Mouse (Mus musculus) urinary bladder, postnatal 25 days (tissue): Measurements from ENCODE around the gene Calcrl.
"Not testable (repeated sequence)": the region's sequence is repeated elsewhere in the genome, so short reads cannot be mapped to it uniquely, and the experiment has no call there.

Experiments
- DNase-seq: peaks from one replicate; pipeline ENCODE4 v3.0.0; 2022; ENCODE audit warnings: low spot score

The Calcrl gene

DNA sequence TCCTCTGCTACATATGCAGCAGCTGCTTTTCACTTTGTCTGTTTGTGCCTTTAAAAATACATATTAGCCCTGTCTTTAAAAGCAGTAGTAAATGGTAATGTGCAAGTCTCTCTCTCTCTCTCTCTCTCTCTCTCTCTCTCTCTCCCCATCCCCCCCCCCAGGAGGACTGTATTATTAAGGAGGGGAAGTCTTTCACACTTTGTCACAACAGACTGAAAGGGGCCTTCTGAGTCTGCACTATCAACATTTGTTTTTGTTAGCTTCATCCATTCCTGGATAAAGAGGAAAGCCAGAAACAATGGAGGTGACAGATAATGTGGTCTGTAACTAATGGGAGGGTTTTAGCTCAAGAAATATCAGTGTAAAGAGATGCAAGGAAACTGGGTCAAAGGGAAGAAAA is 36.1 kb downstream of the Calcrl start:
- no peak for DNase-seq

DNA sequence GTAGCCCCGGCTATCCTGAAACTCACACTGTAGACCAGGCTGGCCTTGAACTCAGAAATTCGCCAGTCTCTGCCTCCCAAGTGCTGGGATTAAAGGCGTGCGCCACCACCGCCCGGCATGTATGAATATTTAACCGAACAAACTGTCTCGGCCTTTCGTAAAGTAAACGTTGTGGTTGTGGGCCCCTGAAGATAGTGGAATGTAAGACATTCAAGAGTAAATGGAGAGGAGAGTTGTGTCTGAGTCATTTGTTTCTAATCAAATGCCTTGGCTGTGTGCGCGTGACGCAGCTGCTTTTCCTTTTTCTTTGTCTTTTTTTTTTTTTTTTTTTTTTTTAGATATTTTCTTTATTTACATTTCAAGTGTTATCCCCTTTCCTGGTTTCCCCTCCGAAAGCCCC is 36.7 kb downstream of the Calcrl start:
- DNase-seq = not testable (repeated sequence)

DNA sequence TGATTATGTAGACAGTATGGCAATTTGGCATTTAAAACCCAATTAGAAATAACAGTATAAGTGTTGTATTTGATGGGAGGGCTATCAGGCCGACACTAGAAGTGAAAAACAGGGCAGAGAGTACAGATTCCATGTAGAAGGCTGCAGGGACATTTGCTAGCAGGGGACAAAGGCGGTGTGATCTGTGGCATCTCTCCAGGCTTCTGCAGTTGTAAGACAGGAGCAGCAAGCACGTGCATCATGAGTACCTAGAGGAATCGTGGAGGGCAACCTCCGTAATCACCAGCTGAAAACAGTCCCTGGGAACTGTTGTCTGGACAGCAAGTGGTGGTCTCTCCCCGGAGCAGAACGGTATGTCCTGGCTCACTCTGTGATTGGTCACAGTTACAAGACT is 37.2 kb downstream of the Calcrl start:
- no peak for DNase-seq

DNA sequence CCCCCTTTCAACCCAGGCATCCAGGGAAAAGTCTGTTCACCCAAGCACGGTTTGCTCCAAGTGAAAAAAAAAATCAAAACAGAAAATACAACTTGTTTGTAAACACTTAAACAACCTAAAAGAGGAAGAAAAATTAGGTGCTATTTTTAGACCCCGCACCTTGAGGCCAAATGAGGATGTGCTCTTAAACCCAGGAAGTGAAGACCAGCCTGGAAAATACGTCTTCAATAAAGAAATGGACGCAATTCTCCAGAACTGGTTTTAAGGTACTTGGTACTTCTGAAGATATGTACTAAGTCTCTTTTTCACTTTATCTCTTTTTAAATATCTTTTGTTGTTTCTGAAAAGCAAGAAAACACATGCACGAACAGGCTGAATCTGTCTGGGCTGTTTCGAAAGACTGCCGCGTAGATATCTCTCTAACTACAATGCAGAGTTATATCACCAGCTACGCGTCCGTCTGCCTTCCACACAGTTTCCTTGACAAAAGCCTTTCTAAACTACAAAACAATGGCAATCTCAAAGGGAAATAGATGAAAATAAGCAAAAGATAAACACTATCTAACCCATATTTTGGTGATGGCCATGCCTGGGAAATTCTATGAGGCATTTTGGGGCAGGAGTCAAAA is 37.7 kb downstream of the Calcrl start:
- DNase-seq = no peak

DNA sequence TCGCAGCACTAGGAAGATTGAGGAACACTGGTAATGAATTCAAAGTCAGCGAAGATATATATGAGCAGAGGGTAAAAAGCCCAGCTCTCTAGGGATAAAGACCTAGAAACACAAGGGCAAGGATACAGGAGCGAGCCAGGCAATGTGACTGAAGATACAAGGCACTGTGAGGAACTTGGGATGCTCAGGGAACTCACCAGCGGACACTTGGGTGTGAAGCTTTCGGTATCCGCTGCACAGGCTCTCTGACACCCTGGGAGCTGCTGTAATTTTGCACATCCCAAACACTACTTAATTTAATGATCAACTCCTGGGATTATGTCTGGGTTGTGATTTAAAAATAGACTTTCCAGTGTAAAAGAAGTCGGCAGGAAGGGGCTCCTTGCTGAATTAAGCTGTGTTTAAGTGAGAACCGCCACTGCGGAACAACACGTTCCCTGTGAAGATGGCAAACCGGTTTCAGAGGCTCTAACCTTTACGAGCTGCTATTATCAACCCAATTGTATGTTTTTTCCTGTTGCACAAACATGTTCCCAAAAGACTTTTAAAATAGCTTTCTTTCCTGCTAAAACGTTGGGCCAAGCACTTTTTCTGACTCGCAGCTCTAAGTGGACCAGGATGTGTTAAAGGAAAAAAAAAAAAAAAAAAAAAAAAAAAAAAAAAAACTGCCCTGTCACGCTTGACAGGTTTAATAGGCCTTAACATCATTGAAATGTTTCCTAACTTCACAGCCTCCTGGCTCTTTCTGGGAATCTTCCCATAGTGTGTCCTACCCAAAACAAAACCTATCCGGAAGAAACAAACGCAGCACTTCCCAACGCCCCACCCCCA is 38.4 kb downstream of the Calcrl start:
- no peak for DNase-seq

DNA sequence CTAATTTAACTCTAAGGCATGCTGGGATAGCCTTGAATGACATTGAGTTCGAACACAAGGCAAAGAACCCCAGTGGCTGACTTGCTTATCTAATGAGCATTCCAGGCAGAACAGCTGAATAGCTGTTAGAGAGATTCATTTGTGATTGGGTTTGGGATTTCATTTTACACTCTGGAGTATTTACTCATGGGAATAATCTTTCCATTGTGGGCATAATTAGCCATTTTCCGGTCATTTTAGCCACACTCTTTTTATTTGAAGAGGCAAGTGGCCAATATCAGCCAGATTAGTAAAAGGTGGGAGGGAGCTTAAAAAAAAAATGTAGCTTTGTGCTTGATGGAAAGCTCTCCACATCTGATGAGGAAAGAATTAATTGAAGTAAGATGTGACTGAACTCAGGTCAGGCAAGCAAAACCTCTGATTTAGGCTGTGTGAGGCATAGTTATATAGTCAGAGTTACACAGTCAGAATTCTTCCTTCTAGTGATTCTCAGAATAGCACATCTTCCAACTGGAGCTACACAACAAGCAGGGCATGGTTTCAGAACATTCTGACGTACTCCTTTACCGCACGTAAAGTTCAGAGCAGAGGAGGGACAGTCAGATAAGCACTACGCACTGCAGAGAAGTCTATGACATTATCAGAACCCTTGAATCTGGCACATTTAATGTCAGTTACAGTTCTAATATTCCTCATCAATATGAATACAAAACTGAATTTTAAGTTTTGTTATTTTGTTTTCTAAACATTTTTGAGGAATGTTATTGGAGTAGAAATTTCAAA is 40.1 kb downstream of the Calcrl start:
- DNase-seq = no peak

DNA sequence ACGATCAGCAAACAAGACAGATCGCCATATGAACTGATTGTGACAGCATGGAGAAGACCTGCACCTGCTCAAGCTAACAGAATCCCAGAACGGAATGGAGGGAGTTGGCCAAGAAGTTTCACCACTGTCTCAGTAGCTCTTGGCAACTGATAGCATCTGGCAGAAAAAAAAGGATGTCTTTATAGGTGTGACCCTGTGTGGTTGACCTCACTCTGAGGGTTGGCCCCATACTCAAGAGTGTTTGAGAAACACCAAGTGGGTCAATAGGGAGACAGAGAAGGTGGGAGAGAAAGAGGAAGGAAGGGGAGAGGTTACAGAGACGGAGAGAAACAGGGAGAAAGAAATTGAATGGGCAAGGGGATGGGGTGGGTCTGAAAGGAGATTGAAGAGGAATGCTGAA is 41.4 kb downstream of the Calcrl start:
- no peak for DNase-seq

DNA sequence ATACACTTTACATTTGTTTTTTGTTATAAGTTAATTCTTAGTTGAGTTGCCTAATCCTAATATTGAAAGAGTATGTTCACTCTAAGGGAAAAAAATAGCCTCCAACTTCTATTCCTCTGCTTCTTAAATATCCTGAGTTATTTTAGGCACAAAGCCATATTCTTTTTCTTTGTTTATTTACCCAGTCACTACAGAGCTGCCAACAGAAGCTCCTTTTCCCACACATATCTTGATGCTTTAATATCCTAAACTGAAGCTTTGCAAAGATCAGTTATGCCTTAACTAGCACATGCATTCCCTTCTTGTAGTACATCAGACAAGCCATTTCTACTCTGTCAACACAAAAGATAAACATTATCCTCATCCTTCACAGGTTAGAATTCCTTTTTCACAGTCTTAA is 42.7 kb downstream of the Calcrl start:
- no peak for DNase-seq

DNA sequence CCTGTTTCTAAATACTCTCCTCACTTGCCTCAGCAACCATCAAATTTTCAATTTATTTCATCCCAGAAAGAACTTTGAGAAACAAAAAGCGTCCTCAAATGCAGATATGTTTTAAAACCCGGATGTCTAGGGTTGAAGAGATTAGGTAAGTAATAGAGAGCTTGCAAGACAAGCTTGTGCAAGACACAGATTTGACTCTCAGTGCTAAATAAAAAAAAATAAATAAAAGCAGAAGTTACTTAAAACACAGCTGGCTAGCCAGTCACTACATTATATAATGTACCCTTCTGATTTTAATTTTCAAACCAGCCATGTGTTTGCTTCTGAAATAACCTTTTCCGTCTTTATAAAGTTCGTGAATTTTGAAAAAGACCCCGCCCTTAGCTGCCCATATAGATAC is 43.2 kb downstream of the Calcrl start:
- no peak for DNase-seq

DNA sequence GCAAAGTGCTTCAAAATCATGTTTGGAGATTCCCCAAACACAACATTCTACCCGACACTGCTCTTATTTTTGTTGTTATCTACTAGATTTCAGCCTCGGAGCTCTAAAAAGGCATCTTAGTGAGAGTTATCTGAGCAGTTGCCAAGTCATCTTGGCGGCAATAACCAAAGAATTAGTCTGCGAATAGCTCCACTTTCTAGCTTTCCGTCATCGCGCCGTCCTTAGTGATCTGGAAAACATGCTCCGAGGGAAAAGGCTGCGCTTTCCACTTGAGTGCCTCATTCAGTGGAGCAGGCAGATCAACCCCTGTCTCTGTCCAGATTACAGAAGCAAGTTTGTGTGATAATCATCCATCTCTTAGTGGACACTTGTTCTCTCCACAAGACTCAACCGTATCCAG is 44.4 kb downstream of the Calcrl start:
- no peak for DNase-seq

DNA sequence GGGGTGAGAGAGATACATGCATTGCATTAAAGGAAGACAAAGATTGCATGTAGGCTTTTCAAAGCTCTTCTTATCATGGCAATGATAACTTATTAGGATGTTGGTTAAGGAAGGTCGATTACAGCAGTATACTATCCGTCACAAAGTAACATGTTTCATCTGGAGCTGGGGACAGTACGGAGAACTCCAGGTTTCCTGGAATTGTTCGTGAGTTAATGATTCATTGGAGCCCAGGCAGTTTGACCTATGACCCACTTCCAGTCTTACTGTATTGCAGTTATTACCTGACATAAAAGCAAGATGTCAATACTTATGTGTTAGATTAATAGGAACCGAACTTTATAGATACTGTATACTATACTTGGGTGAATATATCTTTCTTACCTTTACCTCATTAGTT is 46.5 kb downstream of the Calcrl start:
- DNase-seq = no peak

DNA sequence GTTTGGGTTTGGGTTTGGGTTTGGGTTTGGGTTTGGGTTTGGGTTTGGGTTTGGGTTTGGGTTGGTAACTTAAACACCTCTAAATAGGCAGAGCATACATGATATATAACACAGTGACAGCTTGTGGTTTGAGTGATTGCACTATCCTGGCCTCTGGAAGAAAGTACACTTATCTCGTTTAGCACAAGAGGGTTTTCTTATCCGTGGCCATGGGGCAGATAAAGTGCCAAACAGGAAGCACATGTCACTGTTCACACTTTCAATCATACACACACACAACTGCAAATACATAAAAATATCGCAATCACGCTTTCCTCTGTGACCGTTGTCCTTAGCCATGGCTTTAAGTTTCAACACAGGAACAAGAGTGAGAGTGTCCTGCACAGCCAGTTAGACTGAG is 56.0 kb downstream of the Calcrl start:
- no peak for DNase-seq

DNA sequence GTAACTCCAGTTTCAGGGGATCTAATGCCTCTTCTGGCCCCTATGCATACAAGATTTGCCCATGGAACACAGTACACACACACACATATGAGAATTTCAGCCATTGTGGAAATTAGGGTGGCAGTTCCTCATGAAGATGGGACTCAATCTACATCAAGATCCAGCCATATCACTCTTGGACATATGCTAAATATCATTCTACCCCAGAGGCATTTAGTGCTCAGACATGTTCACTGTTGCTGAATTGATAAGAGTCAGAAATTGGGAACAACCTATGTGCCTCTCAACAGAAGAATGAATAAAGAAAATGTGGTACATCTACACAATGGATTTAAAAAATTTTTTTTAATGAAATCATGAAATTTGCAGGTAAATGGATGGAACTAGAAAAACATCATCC is 58.5 kb downstream of the Calcrl start:
- DNase-seq = no peak

DNA sequence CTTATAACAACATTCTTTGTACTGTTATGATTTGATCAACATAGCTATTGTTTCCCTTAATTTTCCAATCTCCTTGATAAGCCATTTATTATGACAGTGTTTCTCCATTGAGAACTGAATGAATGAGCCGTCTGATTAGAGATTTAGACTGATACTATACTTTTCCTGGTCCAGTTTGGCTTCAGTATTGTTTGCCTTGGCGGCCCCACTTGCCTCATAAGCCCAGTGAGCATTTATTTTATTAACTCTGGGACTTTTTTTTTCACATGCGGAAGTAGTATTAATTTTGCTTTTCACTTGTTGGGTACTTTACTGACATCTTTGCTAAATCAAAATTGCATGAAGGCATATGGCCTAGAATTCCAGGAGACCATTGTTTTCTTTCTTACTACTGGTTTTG is 59.9 kb downstream of the Calcrl start:
- DNase-seq = no peak

DNA sequence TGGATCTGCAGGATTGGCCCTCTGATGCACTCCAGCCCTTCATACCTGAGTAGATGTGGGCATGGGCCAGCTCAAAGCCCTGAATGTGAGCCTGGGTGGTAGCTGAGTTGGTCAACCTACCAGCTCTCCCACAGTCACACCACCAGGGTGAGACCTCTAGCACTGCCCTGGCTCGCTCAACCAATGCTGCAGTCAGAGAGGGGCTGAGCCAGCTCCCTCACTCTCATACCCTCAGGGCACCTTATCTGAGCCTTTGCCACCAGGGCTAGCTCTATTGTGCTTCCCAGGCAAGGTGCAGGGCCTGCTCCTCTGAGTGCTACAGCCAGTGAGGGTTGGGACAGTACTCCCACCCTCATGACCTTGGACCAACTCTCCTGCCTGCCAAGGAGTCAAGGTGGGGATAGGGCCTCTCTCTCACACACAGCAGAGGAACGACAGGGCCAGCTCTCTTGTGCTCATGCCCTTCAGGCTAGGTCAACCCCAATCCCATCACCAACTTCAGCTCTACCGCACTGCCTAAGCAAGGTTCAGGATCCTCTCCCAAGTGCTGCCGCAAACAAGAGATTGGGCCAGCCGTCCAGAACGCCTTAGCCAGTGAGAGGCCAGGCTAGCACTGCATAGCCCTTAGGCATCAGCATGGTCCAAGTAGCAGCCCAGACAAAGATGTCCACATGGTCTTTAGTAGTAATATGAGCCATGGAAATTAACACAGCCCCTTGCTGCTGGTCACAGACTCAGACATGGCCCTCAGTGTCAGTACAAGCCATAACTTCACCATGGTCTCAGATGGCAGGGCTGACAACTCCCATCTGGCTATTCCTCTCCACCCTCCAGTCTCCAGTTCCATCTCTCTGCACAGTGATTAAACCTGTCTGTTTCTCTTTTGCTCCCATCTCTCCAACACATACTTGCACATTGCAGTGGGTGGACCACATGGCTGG is 62.2 kb downstream of the Calcrl start:
- no peak for DNase-seq

DNA sequence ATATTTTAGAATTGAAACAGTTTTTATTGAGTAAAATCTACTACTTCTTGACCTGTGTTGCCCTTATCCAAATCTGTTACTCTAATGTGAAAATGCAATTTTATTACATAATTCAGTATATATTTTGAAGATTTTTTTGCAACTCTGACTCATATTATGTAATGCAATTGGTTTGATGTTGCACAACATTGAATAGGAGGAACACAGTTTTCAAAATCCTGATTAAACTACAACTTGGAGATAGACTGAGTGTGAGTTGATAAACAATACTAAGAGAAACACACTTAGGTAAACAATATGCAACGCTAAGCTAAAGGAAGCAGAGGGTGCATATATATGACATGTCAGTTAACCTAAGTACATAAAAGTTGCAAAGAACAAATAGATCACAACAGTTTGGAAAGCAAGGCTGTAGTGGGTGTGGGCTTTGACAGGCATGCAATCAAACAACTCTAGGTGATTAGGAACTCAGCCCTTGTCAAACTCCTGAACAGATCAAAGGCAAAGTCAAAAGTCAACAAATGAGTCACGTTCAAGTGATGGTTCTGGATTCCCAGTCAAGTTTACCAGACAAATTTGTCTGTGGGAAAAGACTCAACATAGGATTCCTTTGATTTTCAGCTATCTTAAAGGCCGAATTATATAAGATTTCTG is 66.4 kb downstream of the Calcrl start:
- no peak for DNase-seq

DNA sequence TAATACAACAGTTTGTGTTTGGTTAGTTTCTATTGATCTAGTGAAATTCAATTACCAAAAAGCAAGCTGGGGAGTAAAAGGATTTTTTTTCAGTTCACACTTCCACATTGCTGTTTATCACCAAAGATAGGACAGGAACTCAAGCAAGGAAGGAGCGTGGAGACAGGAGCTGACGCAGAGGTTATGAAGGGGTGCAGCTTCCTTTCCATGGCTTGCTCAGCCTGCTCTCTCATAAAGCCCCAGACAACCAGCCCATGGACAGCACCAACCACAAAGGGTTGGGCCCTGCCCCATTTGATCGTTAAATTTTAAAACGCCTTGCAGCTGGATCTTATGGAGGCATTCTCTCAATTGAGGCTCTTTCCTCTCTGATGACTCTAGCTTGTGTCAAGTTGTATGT is 69.9 kb downstream of the Calcrl start:
- DNase-seq = no peak

DNA sequence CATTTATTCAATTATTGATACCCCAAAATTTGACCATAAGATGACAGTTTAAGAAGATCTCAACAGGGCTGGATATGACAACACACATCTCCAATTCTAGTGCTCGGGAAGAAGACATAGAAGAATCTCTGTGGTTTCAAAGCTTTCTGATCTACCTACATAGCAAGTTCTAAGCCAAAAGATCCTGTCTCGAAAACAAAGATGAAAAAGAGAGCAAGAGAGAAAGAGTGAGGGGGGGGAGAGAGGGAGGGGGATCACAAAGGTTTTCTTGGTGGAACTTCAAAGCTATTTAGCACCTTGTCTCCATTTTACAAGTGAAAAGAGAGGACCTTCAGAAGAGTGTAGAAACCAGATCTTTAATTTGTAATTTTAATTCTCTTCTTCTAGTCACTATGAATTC is 77.8 kb downstream of the Calcrl start:
- no peak for DNase-seq

DNA sequence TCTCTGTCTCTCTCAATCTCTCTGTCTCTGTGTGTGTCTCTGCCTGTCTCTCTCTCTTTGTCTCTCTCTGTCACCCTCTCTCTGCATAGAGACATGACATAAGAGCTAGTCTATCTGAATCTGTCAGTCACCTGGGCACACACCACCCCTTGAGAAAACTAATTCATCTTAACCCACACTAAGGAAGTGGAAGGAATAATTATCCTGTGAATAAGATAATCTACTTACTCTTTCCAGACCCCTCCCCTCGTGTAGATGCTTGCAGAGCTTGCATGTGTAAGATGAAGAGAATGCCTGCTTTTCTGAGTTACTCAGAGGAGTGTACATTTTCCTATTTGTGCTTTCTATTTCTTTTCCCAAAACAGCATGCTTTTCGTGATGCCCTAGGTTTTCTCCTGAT is 81.5 kb downstream of the Calcrl start:
- no peak for DNase-seq

DNA sequence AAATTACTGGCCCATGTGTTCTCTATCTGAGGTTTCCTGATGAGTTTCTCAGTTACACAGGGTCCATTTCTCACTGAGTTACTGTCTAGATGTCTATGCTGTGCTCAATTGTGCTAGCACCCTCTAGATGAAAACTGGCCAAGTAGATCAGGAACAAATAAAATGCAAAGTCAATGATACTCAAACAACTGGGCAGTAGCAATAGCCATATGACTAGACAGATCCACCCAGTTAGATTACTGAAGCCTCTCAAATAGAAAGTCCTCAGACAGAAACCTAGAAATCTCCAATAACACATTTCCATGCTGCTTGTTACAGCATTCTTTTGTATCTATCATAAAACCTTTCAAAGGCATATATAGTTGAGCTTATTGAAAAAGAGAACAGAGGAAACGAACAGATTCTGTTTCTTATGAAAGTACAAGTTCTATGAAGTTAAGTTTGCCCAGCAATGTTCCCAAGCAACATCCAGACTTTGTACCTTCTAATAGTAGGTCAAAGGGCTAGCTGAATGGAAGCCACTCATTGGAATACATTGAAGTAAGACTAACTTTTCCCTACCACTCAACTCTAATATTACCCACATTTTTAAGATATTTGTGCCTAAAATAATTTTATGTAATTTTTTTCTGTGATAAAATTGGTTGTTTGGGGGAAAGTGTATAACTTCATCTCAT is 87.3 kb downstream of the Calcrl start:
- DNase-seq = no peak

DNA sequence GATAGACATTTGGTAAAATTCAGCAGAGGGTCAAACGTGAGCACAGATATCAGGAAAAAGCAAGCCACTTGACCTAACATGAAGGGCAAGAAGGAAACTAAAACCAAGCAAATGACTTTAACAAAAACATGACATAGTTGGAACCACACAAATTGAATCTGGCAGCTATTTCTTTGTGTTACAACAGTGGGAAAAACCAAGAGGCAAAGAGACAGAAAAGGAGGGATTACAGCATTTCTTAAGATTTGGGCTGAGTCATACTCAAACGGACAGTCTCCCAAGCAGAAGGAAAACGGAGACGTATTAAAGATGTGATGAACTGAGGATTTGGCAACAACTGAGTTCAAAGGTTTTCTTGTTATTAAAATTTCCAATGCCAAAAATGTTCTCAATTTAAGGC is 88.9 kb downstream of the Calcrl start:
- DNase-seq = no peak
